Mouse (Mus musculus): ENCODE data around the gene Spata4.
"Not testable (repeated sequence)": the region's sequence is repeated elsewhere in the genome, so short reads cannot be mapped to it uniquely, and the experiment has no call there.

Gene Spata4

DNA sequence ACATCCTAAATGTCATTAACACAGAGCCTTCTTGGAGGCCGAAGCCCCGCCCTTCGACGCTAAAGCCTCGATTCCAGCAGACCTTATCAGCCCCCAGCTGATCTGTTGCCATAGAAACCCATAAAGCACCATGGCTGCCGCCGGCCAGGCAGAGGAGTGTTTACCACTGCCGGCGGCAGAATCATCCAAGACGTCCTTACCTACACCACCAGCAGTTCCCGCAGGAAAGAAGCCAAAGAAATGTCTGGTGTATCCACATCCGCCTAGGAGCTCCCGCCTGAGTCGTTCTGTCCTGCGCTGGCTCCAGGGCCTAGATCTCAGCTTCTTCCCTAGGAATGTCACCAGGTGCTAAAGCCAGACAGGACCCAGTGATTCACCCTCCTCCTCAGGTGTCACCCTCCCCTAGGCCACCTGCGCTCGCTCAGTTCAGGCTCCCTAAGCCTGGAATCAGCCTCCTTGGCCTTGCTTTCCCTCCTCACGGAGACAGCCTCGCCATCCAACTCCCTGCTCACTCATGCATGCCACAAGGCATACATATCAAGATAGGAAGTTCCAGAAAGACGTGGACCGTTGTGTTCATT, at the start of gene Spata4:
Gene Spata4 (plus strand): TSS at position 111 of the 581 bp plus-strand sequence.
- peak; percentile 40 for DNase-seq (ENCODE audit: inconsistent ontology term)

DNA sequence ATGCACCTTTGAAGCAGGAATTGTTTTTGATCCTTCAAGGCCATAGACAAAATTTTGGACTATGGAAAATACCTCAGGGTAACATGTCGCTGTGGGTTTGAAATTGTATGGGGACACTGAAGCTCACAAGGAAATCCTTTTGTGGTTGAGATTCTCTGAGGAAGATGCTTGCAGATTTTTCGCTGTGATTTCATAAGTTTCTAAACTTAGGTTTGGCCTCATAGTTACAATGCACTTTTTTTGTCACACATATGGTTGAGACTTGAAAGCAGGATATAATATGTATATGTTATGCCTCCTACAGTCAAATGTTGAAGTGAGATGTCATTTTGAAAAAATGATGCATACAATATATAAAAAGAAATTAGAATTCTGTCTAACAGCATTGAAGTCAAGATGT, 45.7 kb upstream of the Spata4 start:
- no peak for DNase-seq (ENCODE audit: inconsistent ontology term)

DNA sequence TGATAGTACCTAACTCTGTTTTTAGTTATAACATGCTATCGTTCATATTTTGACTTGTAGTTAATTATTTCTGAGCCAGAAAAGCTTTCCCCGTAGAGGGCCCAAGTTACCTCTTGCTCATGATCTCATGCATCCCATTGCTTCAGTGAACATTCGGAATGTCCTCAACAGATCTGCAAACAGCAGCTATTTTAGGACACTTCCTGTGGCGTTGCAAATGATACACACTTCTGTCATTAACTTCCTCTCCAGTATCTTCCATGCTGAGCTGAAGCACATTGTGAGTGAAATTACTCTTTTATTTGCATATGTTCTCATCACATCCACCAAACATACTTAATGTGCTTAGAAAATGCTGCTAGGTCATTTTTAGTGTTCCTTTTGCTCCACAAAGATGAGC, 38.4 kb upstream of the Spata4 start:
- no peak for DNase-seq (ENCODE audit: inconsistent ontology term)

DNA sequence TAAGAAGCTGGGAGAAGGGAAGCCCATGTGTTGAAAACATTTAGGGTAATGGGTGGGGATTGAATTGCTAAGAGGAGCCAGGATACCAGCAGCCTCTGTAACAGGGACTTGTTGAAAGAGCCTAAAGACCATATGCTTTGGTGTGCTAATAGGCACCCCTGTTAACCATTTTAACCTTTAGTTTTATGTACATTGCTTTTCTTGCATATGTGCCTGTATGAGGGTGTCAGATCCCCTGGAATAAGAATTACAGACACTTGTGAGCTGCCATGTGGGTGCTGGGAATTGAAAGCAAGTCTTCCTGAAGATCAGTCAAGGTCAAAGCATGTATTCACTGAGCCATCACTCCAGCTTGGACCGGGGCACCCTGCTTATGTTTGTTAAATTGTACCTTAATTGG, 35.4 kb upstream of the Spata4 start:
- no peak for DNase-seq (ENCODE audit: inconsistent ontology term)

DNA sequence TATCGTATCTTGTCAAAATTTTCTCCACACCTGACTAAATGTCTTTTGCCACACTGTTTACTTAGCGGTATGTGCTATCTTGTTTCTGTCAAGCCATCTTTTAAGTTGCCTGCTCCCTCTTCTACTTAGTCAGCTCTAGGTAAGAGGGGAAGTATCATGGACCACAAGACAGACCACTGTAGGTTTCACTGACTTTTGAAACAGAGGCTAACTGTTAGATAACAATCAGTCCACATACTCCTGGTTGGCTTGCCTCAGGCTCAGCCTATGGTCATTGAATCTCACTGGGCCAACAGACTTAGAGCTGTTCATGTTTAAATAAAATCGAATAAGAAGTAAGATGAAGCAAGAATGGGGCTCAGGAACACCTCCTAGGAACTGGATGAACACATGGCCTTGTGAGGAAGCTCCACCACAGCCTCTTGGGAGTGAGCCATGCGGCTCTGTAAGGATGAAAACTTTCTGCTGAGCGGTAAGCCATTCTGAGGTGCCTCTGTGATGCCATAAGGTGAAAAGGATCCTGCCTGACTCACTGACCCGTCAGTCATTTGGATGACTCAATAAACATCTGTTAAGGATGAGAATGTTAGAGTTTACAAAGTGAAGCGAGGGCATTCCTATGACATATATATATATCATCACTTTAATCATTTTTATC, 34.8 kb upstream of the Spata4 start:
- DNase-seq (ENCODE audit: inconsistent ontology term): no peak

DNA sequence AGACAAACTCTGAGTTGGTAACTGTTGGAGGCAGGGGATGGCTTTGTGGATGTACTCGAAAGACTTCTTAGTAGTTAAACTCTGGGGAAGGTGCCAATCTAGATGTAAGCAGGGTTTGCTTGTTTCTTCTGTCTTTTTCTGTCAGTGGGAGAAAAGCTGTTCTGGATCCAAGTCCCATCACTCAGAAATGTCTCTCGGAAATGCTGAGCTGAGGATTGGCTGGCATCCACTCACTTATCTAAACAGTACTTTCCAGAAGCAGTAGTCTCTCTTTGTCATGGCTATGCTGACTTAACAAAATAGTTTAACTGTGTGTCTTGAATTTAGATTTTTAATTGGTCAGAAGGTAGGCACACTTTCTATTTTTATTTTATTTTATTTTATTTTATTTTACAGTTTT, 33.4 kb upstream of the Spata4 start:
- DNase-seq (ENCODE audit: inconsistent ontology term): no peak

DNA sequence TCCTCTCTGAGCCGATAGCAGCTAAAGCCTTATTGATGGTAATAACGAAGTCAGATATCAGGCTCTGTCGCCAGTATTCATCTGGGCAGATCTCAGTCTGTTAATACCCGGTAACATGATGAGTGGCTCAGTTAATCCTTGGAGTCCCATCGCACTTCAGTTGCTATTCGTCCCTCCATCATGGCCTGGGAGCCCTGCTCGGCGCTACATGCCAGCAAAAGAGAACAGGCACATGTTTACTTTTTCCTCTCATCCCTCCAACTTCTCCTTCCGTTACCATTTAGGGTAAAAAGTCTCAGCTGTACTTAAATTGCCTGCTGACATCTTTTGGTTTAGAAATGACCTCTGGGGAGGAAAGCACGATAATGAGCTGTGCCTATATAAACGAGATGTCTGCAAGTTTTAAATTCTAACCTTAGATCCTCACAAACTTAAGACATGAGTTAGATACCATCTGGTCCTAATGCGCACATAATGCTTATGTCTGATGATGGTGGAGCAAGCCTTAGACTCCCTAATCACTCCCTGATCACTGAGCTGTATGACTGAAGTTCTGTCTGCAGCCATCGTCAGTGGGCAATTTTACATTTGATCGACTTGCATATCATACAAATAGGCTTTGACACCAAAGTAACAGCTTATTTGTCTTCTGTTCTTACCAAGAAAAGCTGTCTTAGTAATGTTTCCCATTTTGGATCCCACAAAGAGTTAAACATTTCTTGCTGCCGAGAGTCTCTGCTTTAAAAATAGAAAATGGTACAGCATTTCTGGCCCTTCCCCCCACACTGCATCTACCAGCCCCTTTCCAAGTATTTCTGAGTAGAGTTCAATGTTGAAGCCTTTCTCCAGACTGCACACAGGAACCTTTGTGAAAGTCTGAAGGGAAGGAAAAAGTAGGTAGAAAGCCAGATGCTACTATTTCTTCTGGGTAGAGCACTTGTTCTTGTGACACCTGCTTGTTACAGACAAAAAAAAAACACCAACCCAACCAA, 29.7 kb upstream of the Spata4 start:
- no peak for DNase-seq (ENCODE audit: inconsistent ontology term)

DNA sequence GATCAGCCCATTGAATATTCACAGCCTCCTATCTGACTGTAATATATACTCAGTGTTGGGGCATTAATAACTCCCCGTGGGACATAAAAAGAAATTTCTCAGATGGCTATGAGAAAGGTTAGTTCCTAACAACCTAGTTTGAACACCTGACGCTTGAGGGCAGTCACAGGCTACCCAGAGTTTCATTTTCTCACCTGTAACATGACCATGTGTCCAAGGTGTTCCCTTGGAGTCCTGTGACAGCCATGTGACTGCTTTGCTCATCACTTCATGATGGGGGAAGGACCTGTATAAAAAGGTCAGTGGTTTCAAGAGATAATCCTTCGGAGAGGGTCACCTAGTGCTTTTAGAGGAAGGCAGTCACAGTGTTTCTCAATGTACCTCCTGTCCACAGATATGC, 19.1 kb upstream of the Spata4 start:
- no peak for DNase-seq (ENCODE audit: inconsistent ontology term)

DNA sequence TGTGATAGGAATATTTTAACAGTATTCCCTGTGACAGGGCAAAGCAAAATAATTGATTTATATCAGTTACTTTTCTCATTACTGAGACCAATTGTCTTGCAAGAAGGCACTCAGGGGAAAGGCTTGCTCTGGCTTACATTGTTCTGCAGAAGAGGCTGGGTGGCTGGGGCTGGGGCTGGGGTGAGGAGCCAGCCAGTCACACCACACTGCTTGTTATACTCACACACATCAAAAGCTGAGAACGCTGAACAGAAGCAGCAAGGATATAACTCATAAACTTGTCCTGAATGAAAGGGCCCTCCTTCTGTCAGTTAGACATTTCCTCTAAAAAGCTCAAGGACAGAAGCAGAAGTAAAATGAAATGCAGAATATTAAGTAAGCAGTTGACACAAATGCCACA, 17.7 kb upstream of the Spata4 start:
- no peak for DNase-seq (ENCODE audit: inconsistent ontology term)

DNA sequence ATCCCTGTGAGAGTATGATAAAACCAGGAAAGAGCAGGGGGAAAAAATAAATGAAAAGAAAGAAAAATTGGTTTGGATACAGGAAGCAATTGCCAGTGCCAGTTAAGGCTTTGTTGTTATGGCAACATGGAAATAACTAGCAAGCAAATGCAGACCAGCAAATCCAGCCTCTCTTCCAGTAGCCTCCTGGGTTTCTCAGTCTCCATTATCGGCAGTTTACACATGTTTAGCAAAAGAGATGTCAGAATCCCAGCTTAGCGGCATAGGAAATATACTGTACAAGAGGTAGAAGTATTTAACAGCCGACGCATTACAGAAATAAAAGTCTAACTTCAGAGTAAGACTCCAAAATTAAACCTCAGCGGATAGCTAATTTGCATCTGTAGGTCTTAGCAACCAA, 5.9 kb upstream of the Spata4 start:
- DNase-seq (ENCODE audit: inconsistent ontology term): no peak

DNA sequence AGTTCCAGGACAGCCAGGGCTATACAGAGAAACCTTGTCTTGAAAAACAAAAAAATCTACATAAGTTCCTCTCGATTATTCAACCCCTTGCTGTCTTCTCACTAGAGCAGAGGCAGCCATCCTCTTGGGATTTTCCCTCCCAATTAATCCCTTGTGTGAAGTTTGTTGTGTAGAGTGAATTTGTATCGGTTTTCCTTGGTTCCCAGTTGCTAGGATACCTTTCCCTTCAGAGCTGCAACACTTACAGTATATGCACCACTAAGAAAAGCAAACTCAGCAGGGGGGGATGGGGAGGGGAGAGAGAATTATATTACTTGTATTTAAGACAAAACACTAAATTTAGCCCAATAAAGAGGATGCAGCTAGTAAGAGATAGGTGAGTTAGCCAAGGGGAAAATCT, 4.5 kb upstream of the Spata4 start:
- DNase-seq (ENCODE audit: inconsistent ontology term): no peak

DNA sequence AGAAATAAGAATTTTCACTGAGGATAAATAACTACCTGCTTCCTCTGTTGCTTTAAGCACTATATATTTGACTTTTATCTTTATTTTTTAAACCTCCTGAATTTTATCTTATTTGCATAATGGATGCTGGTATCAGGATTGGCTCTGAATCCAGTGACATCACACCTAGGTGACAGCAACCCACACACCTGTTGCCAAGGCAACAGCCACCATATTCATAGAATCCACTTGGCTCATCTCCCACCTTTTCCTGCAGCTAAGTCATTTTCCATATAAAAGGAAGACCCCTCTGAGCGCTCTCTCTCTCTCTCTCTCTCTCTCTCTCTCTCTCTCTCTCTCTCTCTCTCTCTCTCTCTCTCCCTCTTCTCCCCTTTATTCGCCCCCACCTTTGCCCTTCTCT, 3.6 kb upstream of the Spata4 start:
- no peak for DNase-seq (ENCODE audit: inconsistent ontology term)

DNA sequence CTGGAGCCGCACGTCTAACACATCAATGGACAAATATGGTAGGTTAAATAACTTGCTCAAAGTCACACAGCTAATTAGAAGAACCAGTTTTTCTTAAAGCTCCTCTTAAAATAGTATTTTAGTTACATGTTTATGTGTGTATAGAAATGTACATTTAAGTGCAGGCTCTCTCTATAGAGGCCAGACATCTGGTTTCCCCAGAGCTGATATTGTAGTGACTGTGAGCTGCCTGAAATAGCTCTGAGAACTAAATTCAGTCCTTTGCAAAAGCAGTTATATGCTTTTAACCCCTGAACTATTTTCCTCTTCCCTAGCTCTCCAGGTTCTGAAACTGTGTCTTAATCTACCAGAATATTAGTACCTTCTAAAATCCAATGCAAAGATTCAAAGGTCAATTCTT, 3.2 kb upstream of the Spata4 start:
- DNase-seq (ENCODE audit: inconsistent ontology term): no peak

DNA sequence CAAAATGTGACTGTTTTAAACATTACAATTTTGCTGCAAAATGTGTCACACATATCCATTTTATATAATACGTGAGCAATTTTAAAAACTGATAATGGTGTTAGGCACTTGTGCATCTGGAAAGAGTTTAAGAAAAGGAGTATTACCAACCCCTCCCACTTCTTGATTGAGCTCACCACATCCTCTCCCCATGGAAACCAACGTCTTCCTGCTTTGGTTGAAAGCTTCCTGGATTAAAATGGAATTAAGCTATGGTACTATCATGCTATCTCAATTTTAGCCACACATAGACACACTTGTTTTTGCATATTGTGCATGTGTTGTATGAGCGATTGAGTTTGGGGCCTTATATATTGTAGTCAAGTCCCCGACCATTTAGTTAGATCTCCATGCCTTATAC, 2.9 kb downstream of the Spata4 start:
- DNase-seq (ENCODE audit: inconsistent ontology term): no peak

DNA sequence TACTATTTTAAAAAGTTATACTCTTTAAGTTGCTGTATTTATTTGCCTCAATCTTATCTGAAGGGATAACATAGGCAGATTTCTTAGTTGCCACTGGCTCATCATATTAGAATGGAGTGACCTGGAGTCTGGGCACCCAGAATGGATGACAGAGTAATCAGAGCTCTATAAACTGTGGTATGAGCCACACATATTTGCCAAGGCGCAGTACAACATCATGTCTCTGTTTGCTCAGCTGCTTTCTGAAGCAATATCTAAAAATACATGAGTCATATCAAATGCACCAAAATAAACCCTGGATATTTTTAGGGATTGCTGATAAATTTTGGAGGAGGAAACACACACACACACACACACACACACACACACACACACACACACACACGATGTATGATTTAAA, 8.8 kb downstream of the Spata4 start:
- DNase-seq (ENCODE audit: inconsistent ontology term): peak; percentile 68

DNA sequence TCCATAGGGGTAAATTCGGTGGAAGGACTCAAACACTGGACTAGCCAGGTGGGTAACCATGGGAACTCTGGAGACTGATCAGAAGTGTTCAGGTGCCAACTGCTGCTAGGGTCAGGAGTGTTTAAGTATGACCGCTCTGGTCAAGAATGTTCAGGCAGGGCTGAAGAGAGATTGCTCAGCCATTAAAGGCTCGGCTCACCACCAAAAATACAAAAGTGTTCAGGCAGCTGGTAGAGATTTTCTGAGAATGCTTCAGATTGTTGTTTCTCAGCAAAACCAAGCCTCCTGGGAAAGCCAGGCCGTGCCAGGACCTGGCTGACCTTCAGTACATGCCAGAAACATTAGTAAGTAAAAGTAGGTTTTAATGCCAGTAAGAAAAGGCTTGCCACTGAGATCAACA, 9.7 kb downstream of the Spata4 start:
- DNase-seq (ENCODE audit: inconsistent ontology term): peak; percentile 96

DNA sequence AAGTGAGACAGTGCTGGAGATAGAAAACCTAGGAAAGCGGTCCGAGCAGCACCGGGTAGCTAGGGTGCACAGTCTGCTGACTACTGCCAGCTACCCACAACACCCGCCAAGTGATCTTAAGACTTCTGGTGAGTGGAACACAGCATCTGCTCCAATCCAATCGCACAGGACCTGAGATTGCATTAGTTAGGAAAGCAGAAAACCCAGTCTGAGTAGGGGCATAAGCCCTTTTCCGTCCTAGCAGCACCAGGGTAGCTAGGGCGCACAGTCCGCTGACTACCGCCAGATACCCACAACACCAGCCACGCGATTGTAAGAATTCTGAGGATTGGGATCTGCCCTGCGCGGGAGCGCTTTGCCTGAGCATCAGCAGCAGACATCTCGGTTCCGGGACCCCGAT, 16.1 kb downstream of the Spata4 start:
- not testable (repeated sequence) for DNase-seq (ENCODE audit: inconsistent ontology term)

DNA sequence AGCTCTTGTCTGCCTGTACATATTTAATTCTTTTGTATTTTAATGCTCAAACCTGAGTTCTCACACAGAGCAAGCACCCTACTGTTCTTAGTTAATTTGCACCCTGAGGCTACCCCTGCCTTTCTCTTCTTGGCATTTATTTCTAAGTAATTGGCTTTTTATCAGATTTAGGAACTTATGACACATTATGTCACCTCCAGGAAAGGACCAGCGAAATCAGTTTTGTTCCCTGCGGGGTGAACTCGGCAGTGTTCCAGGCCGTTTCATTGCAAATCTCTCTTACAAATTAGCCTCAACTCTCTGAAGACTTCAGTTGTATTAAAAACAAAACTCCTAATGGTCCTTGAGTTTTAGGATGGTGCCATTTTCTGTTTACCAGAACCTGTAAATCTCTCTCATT, 38.1 kb downstream of the Spata4 start:
- no peak for DNase-seq (ENCODE audit: inconsistent ontology term)

All from Muller cell, postnatal 12 days (primary cell).